ENCODE assay signal across 29 mouse cellular contexts in the genomic region with DNA sequence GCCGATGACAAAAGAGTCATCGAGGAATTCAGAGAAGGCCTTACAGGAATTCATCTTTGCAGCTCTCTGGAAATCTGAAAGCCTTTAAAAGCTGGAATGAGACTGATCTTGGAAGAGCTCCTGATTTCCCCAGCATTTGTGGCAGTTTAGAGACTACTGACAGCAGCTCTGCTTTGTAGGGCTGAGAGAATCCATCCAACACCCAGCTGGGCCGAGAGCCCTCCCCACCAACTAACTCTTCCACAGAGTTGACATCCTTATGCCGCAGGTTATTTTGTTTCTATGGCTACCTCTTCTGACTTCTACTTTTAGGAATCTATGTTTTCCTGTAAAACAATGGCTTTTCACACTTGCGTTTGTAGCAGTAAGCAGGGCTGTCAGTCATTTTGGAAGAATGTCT. TPM values are rescaled to one million over a fixed set of nuclear protein-coding genes. Genes with fewer than 3 reads are reported as not detected.
A peak's percentile ranks its signal among the peaks of the same experiment; 100 is the strongest.
DNase-seq lines count a peak whose midpoint lies in the region; ATAC-seq and TF ChIP-seq lines count a peak whose summit lies in the region.
"Had no signal": no experiment of that assay in that cellular context is flagged by ENCODE, and none has a peak within 500 bp of the region (broad histone marks: within the 10 kb centered on the region; RNA-seq: fewer than 3 reads in every experiment).

No protein-coding gene starts in this region.

- TF ChIP-seq CTCF in forebrain, postnatal 0 days (IDR thresholded peaks at IDR 0.05; ENCODE audit: low read depth): no peak

- no peaks in the 10 kb centered on the region for H3K27me3 ChIP-seq in forebrain, postnatal 0 days (ENCODE audit: insufficient read depth, low read length)
- no peaks in the 10 kb centered on the region for H3K27me3 ChIP-seq in forebrain, embryonic 12.5 days
- H3K27me3 ChIP-seq: embryonic facial prominence, embryonic 12.5 days; liver, embryonic 12.5 days; megakaryocyte, embryonic 14.5 days; midbrain, embryonic 12.5 days; neural tube, embryonic 15.5 days had no signal

- no peaks in the 10 kb centered on the region for H3K36me3 ChIP-seq in forebrain, postnatal 0 days (ENCODE audit: insufficient read depth)
- no peaks in the 10 kb centered on the region for H3K36me3 ChIP-seq in forebrain, embryonic 12.5 days (replicated peaks)
- H3K36me3 ChIP-seq: embryonic facial prominence, embryonic 12.5 days; forebrain, embryonic 10.5 days; heart, embryonic 10.5 days; liver, embryonic 12.5 days; midbrain, embryonic 12.5 days; neural tube, embryonic 15.5 days had no signal

- no peak overlapping the region for H3K4me3 ChIP-seq in forebrain, postnatal 0 days (ENCODE audit: low read depth, low read length)
- no peak overlapping the region for H3K4me3 ChIP-seq in forebrain, embryonic 12.5 days (replicated peaks)
- H3K4me3 ChIP-seq: embryonic facial prominence, embryonic 12.5 days; forebrain, embryonic 10.5 days; heart, embryonic 10.5 days; liver, embryonic 12.5 days; megakaryocyte, embryonic 14.5 days; midbrain, embryonic 12.5 days; neural tube, embryonic 15.5 days had no signal

- no peaks in the 10 kb centered on the region for H3K4me1 ChIP-seq in forebrain, postnatal 0 days (ENCODE audit: insufficient read depth)
- H3K4me1 ChIP-seq in forebrain, embryonic 12.5 days: no peaks in the 10 kb centered on the region
- H3K4me1 ChIP-seq: embryonic facial prominence, embryonic 12.5 days; forebrain, embryonic 10.5 days; liver, embryonic 12.5 days; megakaryocyte, embryonic 14.5 days; midbrain, embryonic 12.5 days; neural tube, embryonic 15.5 days had no signal

- ATAC-seq in forebrain, postnatal 0 days: peak; percentile 97
- ATAC-seq in forebrain, embryonic 12.5 days (ENCODE audit: low FRiP score): no peak
- ATAC-seq: CD4-positive, CD25-positive, alpha-beta regulatory T cell, adult 4 months; inflammation-experienced regulatory T-cells, adult 6 months; liver, embryonic 12.5 days; liver, postnatal 0 days; lung, postnatal 0 days had no signal

- intact Hi-C loops in left cerebral cortex, postnatal 14 days (cut with DNase I): no loop called here
- intact Hi-C loops in left cerebral cortex, postnatal 4 days (cut with DNase I): no loop called here

- peak overlapping the region; percentile 62 for H3K27ac ChIP-seq in forebrain, postnatal 0 days (ENCODE audit: low read depth, low read length)
- H3K27ac ChIP-seq in forebrain, embryonic 12.5 days: no peak overlapping the region
- H3K27ac ChIP-seq: embryonic facial prominence, embryonic 12.5 days; forebrain, embryonic 10.5 days; heart, embryonic 10.5 days; hindbrain, embryonic 14.5 days; liver, embryonic 12.5 days; midbrain, embryonic 12.5 days; neural tube, embryonic 15.5 days had no signal

- WGBS in forebrain, postnatal 0 days: 46% methylated on average over 5 of the region's 5 CpGs
- 79% methylated on average over 5 of the region's 5 CpGs for WGBS in forebrain, embryonic 12.5 days

- no peak overlapping the region for H3K9ac ChIP-seq in forebrain, postnatal 0 days
- H3K9ac ChIP-seq in forebrain, embryonic 12.5 days: no peak overlapping the region
- H3K9ac ChIP-seq: embryonic facial prominence, embryonic 12.5 days; hindbrain, embryonic 14.5 days; liver, embryonic 12.5 days; liver, postnatal 0 days; midbrain, embryonic 12.5 days; neural tube, embryonic 15.5 days had no signal

- DNase-seq in forebrain, postnatal 0 days: peak; percentile 79
- DNase-seq in left cerebral cortex, postnatal 14 days (ENCODE audit: low spot score in 2 of 2): peak; percentile 26 to 48
- DNase-seq in left cerebral cortex, postnatal 4 days: no peak
- DNase-seq in testis, postnatal 10 days (ENCODE audit: low spot score): peak; percentile 15
- no peak for DNase-seq in testis, postnatal 14 days (ENCODE audit: low spot score)
- no peak for DNase-seq in cerebellum, adult 9-10 months
- DNase-seq: adrenal gland, postnatal 36 days; cerebellum, adult 9-11 months; embryo, embryonic 11 days; gastrocnemius, postnatal 10 days; heart, postnatal 4 days; kidney, adult 11 months; kidney, postnatal 14 days; layer of hippocampus, adult 9-11 months; liver, postnatal 0 days; lung, postnatal 4 days; retina, postnatal 1 day had no signal

- H3K9me3 ChIP-seq in forebrain, postnatal 0 days (ENCODE audit: low read length): no peaks in the 10 kb centered on the region
- H3K9me3 ChIP-seq in forebrain, embryonic 12.5 days: no peaks in the 10 kb centered on the region
- H3K9me3 ChIP-seq: embryonic facial prominence, embryonic 12.5 days; forebrain, embryonic 10.5 days; heart, embryonic 10.5 days; liver, embryonic 12.5 days; megakaryocyte, embryonic 14.5 days had no signal

- no peak overlapping the region for H3K4me2 ChIP-seq in forebrain, postnatal 0 days (ENCODE audit: low read depth)
- no peak overlapping the region for H3K4me2 ChIP-seq in forebrain, embryonic 12.5 days
- H3K4me2 ChIP-seq: embryonic facial prominence, embryonic 12.5 days; hindbrain, embryonic 14.5 days; liver, embryonic 12.5 days; midbrain, embryonic 12.5 days; neural tube, embryonic 15.5 days had no signal

RNA-seq across cellular contexts. Expression of gene Aldh1a3, which starts 37.9 kb away (rescaled TPM):
- total RNA-seq in forebrain, postnatal 0 days (2014; rRNA removed): 2.8 and 4.0 TPM in 2 replicates
- 3.2 and 3.3 TPM in 2 replicates for polyA plus RNA-seq in forebrain, postnatal 0 days (2015; fragmentation: Nextera tagmentation; extraction: Ambion mirVana)
- polyA plus RNA-seq in forebrain, embryonic 12.5 days (2016; fragmentation: Nextera tagmentation; extraction: Ambion mirVana): 6.0 and 6.5 TPM in 2 replicates
- total RNA-seq in left cerebral cortex, postnatal 14 days (2021): 1 to 10 TPM; 2.9 to 3.4 TPM
- 1 to 10 TPM; 2.9 TPM for total RNA-seq in left cerebral cortex, postnatal 4 days (2021)

Comparison
In these comparisons a context has a peak if more than half of its experiments do, and no peak if none do; other contexts are left out.
1. DNase-seq: peak in forebrain, postnatal 0 days (single experiment), left cerebral cortex, postnatal 14 days (2 of 2) and testis, postnatal 10 days (single experiment); none in left cerebral cortex, postnatal 4 days (single experiment), testis, postnatal 14 days (single experiment) and cerebellum, adult 9-10 months (single experiment).